In the genomic region with DNA sequence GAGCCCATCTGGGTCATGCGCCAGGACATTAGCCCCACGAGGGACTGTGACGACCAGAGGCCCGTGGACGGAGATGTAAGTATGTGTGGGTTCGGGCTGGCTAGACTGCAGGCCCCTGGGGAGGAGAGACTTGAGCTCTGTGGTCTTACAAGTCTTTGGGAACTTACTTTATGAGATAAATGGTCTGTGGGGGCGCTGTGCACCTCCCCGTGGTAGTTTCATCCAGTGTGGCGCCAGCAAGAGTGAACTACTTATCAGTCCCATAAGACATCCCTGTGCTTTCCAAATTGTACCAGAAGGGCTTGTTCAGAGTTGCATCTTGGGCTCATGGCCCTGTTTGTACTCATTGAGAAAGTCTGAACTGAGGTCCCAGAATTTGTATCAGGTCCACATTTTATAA, we compare ENCODE assay signal across 17 mouse cellular contexts.
DNase-seq lines count a peak whose midpoint lies in the region; ATAC-seq and TF ChIP-seq lines count a peak whose summit lies in the region.
"Had no signal": no experiment of that assay in that cellular context is flagged by ENCODE, and none has a peak within 500 bp of the region (broad histone marks: within the 10 kb centered on the region; RNA-seq: fewer than 3 reads in every experiment).

No protein-coding gene starts in this region.

- no peak overlapping the region for H3K9ac ChIP-seq in forebrain, postnatal 0 days
- no peak overlapping the region for H3K9ac ChIP-seq in forebrain, embryonic 16.5 days (replicated peaks; ENCODE audit: low read depth, low read length)
- H3K9ac ChIP-seq in lung, embryonic 14.5 days: no peak overlapping the region
- H3K9ac ChIP-seq: liver, embryonic 14.5 days had no signal

- H3K36me3 ChIP-seq in forebrain, postnatal 0 days (ENCODE audit: insufficient read depth): no peaks in the 10 kb centered on the region; the same call in 1 of the 2 replicates
- no peaks in the 10 kb centered on the region for H3K36me3 ChIP-seq in forebrain, embryonic 16.5 days (ENCODE audit: control insufficient read depth, insufficient read depth)
- no peaks in the 10 kb centered on the region for H3K36me3 ChIP-seq in lung, embryonic 14.5 days (ENCODE audit: insufficient read depth)
- H3K36me3 ChIP-seq in E14TG2a.4 (ENCODE audit: insufficient read depth, low read length): no peaks in the 10 kb centered on the region
- H3K36me3 ChIP-seq: forebrain, embryonic 10.5 days; heart, embryonic 15.5 days; limb, embryonic 13.5 days; neural tube, embryonic 12.5 days had no signal

- WGBS in forebrain, postnatal 0 days: 78% methylated on average over 9 of the region's 9 CpGs
- WGBS in forebrain, embryonic 16.5 days: 75% methylated on average over 9 of the region's 9 CpGs
- 65% methylated on average over 9 of the region's 9 CpGs for WGBS in lung, embryonic 14.5 days

- no peaks in the 10 kb centered on the region for H3K9me3 ChIP-seq in forebrain, postnatal 0 days (ENCODE audit: low read length)
- H3K9me3 ChIP-seq in forebrain, embryonic 16.5 days (ENCODE audit: control insufficient read depth, low read length): no peaks in the 10 kb centered on the region
- no peaks in the 10 kb centered on the region for H3K9me3 ChIP-seq in lung, embryonic 14.5 days (ENCODE audit: low read depth, low read length)
- no peaks in the 10 kb centered on the region for H3K9me3 ChIP-seq in E14TG2a.4 (ENCODE audit: low read length)
- H3K9me3 ChIP-seq: heart, embryonic 15.5 days; limb, embryonic 13.5 days; neural tube, embryonic 12.5 days had no signal

- no peak overlapping the region for H3K4me2 ChIP-seq in forebrain, postnatal 0 days (ENCODE audit: low read depth)
- H3K4me2 ChIP-seq in forebrain, embryonic 16.5 days (ENCODE audit: low read length): no peak overlapping the region
- H3K4me2 ChIP-seq in lung, embryonic 14.5 days: no peak overlapping the region

- H3K27me3 ChIP-seq in forebrain, postnatal 0 days (ENCODE audit: insufficient read depth, low read length): no peaks in the 10 kb centered on the region
- peaks cover 9% of the 10 kb centered on the region; the same call in 1 of the 2 replicates for H3K27me3 ChIP-seq in forebrain, embryonic 16.5 days (replicated peaks; ENCODE audit: control insufficient read depth, insufficient read depth, low read length)
- H3K27me3 ChIP-seq in lung, embryonic 14.5 days (ENCODE audit: insufficient read depth, low read length): peaks cover 36% of the 10 kb centered on the region
- peaks cover 91% of the 10 kb centered on the region for H3K27me3 ChIP-seq in E14TG2a.4 (ENCODE audit: insufficient read depth, low read length)

- no peak for ATAC-seq in forebrain, postnatal 0 days
- ATAC-seq in forebrain, embryonic 16.5 days: no peak
- no peak for ATAC-seq in lung, embryonic 14.5 days (ENCODE audit: insufficient read depth)
- ATAC-seq: activated CD4-positive, CD25-positive, alpha-beta regulatory T cell, adult 4 months had no signal

- DNase-seq in forebrain, postnatal 0 days: no peak
- DNase-seq in lung, embryonic 14.5 days: peak; percentile 17
- DNase-seq in lung, postnatal 36 days: no peak
- peak; percentile 54 for DNase-seq in WW6 (ENCODE audit: low read depth, low spot score)
- DNase-seq in heart, postnatal 4 days: no peak
- no peak for DNase-seq in frontal cortex, postnatal 36 days (ENCODE audit: low spot score in 2 of 2)
- DNase-seq: cerebellum, adult 9-11 months; thymus, adult 18-20 months had no signal

- H3K4me3 ChIP-seq in forebrain, postnatal 0 days (ENCODE audit: low read depth, low read length): no peak overlapping the region
- H3K4me3 ChIP-seq in forebrain, embryonic 16.5 days (replicated peaks; ENCODE audit: low read length): no peak overlapping the region
- H3K4me3 ChIP-seq in lung, embryonic 14.5 days (ENCODE audit: low read depth, low read length): no peak overlapping the region
- H3K4me3 ChIP-seq in E14TG2a.4 (replicated peaks; ENCODE audit: low read length): peak overlapping the region; percentile 73

- TF ChIP-seq CTCF in forebrain, postnatal 0 days (IDR thresholded peaks at IDR 0.05; ENCODE audit: low read depth): peak; percentile 26
- 0 out of 2 replicates have a peak, but pooled peaks have one; percentile 13 for TF ChIP-seq CTCF in lung, embryonic 14.5 days (IDR thresholded peaks at IDR 0.05; ENCODE audit: low read depth)
- peak; percentile 28 for TF ChIP-seq CTCF in E14TG2a.4 (conservative IDR thresholded peaks at IDR 0.05; ENCODE audit: low read length)

- no peaks in the 10 kb centered on the region for H3K4me1 ChIP-seq in forebrain, postnatal 0 days (ENCODE audit: insufficient read depth)
- peaks cover 9% of the 10 kb centered on the region for H3K4me1 ChIP-seq in forebrain, embryonic 16.5 days (replicated peaks; ENCODE audit: control insufficient read depth, insufficient read depth, low read length)
- H3K4me1 ChIP-seq in lung, embryonic 14.5 days (ENCODE audit: insufficient read depth): no peaks in the 10 kb centered on the region
- H3K4me1 ChIP-seq in E14TG2a.4 (replicated peaks; ENCODE audit: low read depth, low read length): peaks cover 14% of the 10 kb centered on the region

- H3K27ac ChIP-seq in forebrain, postnatal 0 days (ENCODE audit: low read depth, low read length): no peak overlapping the region
- no peak overlapping the region for H3K27ac ChIP-seq in forebrain, embryonic 16.5 days (ENCODE audit: low read length)
- H3K27ac ChIP-seq in lung, embryonic 14.5 days (ENCODE audit: low read depth): no peak overlapping the region
- H3K27ac ChIP-seq: heart, adult 2 months; heart, embryonic 15.5 days; limb, embryonic 13.5 days; liver, embryonic 14.5 days; neural tube, embryonic 12.5 days had no signal

Comparison
In these comparisons a context has a peak if more than half of its experiments do, and no peak if none do; other contexts are left out.
1. DNase-seq: peak in lung, embryonic 14.5 days (single experiment) and WW6 (single experiment); none in forebrain, postnatal 0 days (single experiment), lung, postnatal 36 days (single experiment), heart, postnatal 4 days (single experiment) and frontal cortex, postnatal 36 days (0 of 2).
2. Peak in every context shown above with its lines, with median percentiles within 50 percentile points of each other: CTCF ChIP-seq.